Mouse (Mus musculus) lung, adult 18-20 months (tissue): Measurements from ENCODE around the gene Defb47.

Experiments
- DNase-seq, 2 experiments: peaks; one replicate each; pipeline ENCODE4 v3.0.0; 2022; ENCODE audit warnings: mixed read lengths in 2 of 2

Gene Defb47

DNA sequence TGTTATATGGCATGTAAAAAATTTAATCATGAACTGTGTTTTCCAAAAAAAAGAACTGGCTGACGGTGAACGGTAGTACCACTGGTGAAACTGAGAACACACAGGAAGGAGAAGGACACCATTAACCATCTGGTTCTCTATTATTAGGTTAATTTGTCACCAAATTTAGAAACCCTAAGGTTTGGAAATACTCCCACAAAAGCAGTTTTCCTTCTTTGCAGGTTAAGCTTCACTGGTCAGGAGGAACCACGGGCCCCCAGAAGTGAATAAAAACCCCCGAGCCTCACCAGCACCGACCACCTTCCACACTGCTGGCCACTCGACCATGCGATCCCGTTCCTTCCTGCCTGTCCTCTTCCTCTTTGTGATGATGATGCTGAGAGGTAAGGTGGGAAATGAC is at the start of gene Defb47:
TSS of gene Defb47 (plus strand) at position 301 of the 400 bp plus-strand sequence.
- no peak for DNase-seq

DNA sequence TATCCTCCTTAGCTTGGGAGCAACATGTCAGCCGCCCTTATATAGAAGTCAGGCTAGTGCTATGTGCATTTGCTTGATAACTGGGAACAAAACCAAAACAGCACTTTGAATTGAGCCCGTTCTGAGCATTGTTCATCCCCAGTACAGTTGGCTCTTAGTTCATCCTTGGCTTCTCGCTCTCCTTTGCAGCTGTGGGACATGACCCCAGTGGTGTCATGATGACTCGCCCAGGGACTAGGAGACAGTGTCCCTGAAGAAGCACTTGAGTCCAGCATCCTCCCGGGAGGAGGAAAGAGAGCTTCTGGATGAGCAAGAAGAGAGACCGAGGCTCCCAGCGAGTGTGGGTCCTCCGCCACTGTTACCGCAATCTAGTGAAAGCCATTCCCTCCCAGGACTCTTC is 41.8 kb upstream of the Defb47 start:
- DNase-seq, result no peak

DNA sequence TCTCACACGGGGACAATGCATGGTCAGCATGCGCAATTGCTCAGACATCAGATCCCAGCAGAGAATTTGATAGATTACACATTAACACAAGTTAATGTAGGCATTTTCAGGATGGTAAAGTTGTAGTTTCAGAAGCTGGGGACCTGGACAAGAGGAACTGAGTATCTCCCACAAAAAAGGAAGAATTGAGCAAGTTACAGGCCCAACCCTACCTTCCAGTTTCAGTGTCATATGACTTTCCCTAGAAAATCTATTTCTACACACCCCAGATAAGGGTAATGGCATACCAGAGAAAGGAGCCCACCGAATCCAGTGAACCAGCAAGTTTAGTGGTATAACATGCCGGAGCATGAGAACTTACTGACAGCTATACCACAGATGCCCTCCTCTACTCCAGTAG is 34.2 kb upstream of the Defb47 start:
- DNase-seq, result no peak

DNA sequence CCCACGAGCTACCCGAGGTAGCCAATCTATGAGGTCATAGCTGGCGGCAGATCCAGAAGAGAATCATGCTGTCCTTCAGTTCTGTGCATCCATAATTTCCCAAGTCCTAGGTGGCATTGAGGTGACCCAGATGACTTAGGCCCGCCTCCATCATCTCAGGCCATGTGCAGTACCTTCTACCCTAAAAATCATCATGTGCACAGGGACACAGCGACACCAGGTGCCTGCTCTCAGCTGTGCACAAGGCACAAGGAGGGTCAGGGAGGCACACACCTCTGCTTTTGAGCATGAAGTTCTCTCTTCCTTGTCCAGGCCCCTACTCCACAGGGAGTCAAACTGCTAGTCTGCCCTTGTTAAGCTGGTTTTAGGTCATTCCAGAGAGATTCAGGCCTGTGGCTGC is 32.5 kb upstream of the Defb47 start:
- DNase-seq, result no peak

DNA sequence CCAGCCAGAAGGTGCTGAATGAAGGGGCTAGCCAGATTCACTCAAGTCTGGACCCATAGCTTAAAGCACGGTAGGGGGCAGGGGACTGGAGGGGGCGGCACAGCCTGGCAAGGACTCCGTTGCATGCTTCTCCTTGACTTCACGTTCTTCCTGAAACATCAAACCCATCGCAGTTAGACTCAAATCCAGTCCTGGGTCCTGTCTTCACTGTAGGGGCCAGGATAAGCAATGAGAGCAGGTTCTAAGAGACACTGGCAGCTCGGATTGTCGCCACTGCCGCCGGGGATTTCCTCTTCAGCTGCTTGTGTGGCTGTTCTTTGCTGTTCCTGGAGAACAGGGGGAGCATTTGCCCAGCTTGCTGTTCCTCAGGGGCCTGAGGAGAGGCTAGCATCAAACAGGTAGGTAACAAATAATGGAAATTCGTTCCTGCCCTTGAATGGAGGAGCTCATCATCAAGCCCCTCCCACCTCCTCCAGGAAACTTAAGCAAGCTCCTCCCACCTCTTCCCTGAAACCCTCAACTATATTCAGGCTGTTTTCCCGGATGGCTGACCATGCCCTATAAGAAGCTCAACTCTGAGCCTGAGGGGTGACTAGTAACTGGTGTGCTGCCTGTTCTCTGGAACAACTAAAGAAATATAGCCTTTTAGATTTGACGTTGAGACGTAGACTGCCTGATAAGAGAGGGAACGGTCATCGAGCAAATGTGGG is 31.9 kb upstream of the Defb47 start:
- peak in 1 of 2 experiments; percentile 33 for DNase-seq

DNA sequence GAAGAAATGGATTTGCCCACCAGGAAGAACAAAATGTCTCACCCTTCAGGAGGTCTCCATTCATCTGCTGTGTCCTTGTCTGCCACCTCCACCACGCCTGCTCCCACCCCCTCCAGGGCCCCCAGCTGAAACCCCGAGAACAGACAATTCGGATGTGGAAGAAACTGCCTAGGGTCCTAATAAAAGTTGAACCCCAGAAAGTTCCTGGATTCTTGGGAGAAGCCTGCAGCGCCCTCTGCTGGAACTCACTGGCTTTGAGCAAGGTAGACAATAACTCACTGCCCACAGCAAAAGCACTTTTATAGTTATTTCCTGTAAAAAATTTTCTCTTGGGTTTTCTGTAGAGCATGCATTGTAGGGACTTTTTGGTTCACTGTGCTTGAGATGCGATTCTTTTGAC is 22.8 kb upstream of the Defb47 start:
- DNase-seq, result peak; percentile 59

DNA sequence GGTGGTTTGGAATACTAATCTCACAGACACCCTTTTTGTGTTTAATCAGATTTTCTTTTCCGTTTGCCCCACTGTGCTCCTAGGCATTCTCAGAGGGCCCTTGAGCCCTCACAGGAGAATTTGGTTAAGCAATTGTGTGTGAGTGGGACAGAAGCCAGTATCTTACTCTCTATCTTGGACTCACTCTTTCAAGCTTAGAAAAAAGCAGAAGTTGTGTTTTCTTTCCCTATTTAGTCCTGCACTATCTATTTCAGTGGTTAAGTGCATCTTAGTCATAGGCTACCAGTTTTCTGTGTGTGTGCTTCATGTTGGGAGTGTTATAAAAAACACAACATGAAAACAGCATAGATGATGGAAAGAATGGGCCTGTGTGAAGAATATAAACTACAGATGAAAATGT is 18.1 kb upstream of the Defb47 start:
- DNase-seq, result no peak

DNA sequence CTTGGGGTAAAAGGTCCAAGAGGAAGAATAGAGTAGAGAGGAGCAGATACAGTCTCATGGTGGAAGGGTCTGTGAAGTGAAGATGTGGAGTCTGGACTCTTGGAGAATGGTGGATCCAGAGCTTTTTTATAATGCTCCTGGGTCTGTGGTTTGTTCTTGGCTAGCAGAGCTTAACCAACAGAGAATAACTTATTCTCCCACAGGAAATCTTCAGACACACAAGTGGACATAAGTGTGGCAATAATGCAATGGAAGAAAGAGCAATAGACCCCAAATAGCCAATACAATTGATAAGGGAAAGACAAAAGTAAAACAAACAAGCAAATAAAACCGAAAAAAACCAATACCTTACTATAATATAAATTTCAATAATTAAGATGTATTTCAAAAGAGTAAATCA is 13.5 kb upstream of the Defb47 start, which contains the start of gene Defb48:
TSS of gene Defb48 (minus strand) at position 101 of the 400 bp plus-strand sequence.
- no peak for DNase-seq

DNA sequence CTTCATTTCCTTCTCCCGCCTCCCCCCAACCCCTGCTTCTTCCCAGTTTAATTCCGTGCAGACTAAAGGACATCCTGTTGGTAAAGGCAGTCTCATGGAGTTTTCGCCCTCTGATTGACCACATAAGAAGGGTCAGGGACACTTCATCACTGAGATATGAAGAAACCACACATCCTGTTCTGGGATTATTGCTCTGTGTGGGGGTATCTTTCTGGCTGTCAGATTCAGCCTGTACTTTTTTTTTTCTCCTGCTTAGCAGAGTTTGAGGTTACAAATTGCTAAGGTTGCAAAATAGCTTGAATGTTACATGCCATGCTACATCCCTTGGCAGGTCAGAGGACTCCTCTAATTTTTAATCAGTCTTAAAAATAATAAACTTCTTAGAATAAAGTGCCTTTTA is 6.6 kb upstream of the Defb47 start:
- no peak for DNase-seq

DNA sequence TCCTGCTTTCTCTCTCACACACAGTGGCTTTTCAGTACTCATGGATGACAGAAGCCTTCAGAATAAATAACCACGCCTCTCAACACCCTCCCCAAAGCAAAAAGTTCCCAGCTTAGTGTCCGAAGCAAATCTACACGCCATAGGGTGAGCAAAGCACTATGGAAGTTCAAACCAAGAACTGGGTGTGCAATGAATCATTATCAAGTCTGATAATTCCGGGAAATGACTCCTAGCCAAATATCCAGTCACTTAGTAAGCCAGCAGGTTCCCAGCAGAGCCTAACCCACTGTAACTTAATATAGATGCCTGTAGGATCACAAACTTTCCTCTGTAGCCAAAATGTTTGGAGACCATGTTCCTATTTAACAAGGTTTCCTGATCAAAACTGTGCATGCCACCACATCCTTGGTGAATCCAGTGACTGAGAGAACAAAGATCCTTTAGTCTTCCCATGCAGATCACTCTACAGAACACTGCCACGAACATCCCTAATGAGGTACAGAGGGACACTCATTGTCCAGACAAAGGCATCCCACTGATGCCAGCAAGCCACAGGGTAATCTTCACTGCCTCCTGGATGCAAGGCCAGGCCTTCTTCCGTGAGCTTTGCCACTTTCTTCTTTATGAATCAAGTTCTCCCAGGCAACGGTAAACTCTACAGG is 5.9 kb upstream of the Defb47 start:
- DNase-seq, result no peak

DNA sequence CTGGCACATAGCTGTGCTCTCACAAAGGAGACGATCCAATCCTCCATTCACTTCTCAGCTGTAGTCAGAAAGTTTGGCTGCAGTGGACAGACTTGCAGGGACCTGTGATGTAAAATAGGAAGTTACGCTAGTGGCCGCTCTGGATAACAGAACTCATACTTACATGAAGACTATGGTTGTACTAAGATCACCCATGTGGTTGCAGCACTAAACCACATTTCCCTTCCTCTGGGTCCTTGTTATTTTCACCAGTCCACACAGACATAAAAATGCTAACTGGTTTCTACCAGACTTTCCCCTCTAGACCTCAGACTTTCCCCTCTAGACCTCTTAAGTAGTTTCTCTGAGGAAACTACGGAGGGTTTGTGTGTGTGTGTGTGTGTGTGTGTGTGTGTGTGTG is 1.1 kb downstream of the Defb47 start:
- DNase-seq, result no peak

DNA sequence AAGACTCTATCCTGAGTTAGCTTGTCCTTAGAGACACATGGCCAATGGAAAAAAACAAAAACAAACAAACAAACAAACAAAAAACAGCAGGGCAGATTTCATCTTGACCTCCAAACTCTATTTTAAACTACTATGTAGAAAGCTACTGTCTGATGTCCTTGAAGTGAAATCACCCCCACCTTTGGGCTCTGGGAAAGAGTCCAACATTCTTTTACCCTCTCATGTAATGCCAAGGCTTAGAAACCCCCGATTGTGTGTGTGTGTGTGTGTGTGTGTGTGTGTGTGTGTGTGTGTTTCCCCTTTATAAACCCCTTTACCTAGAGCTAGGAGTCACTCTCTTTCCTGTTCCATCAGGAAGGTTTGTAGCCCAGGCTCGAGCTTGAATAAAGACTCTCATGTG is 4.7 kb downstream of the Defb47 start:
- DNase-seq, result no peak

DNA sequence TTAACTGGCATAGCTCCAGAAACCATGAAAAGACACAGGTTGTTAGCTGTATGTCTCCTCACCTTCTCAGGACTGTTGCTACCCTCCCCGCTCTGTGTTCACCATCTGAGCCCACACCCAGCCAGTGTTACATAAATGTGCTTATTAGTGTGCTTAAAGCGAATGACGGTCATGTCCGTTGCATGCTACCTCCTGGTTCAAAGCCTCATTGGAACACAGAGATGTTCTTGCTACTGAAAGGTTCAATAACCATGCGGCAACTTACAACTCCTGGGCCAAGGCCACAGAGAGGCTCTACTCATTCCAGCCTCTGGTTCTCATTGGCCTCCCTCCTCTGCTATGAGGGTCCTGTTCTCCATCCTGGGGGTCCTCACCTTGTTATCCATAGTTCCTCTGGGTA is 13.6 kb downstream of the Defb47 start, which contains the start of gene Defb43:
TSS of gene Defb43 (plus strand) at position 301 of the 400 bp plus-strand sequence.
- DNase-seq, result no peak

DNA sequence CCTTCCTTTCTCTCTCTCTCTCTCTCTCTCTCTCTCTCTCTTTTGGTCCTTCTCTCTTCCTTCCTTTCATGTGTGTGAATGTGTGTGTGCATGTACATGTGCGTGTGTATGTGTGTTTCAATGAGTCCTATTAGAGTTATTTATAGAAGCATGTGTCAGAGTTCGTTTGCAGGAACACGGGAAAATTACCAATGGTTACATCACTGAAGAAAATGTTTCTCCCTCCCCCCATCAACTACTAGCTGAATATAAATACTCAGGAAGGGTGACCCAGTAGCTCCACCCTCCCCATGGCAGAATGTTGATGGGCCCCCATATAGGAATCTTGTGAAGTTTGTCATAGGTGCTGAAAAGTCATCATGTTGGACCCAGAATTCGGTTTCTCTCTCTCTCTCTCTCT is 15.2 kb downstream of the Defb47 start:
- DNase-seq, result no peak

DNA sequence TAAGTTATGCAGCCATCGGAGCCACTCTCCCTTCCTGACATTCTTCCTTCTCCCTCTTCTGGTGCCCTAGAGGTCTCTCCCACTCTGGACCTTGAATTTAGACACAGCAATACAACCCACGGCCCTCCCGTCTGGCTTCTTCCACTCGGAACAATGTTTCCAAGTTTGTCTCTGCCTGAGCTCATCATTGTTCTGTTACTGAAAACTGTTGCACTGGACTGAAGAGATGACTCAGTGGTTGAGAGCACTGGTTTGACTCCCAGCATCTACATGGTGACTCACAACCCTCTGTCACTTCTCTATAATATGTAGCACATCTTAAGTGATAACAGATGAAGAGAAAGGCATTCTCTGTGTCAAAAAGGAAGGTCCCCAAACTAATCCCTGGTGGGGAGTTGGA is 16.8 kb downstream of the Defb47 start:
- DNase-seq, result no peak

DNA sequence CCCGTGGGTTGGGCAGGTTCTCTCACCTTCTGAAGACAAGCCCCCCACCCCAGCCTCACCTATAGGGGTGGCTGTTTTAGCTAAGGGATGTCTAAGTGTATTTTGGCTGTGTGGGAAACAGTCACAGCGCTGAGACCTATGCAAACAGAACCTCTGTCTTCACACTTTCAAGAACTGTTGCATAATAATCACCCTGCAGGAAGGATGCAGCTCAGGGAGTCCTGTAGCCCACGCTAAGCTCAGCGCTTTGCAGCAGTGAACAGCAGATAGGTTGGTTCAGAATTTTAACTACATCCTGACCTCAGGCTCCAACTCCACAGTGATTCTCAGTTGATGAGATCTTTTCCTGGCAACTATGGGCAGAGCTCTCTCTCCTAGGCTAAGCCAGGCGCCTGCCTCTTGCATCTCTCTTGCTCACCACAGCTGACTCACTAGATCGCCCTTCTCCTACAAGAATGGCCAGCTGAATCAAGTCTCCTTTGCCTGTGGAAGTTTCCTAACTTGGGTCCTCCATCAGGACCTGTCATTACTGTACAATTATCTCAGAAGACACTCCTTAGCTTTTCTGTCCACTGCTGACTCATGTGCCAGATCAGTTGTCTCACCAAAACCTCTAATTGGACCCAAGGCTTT is 22.8 kb downstream of the Defb47 start:
- DNase-seq, result no peak

DNA sequence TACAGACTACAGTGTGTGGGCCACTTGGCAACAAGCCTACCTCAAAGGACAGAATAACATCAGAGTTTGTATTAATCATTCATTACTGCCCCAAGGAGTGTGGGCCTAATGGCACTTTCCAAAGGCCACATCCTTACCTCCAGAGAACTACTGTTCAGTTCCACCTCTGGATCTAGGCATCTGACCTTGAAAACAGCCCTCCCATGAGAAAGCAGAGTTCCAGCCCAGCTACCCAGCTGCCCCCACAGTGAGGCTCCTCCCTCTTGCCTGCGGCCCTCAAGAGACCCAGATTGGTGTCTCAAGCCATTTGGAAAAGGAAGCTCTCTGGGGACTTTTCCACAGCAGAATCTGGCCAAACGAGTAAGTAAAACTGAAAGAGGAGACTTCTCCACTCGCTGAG is 48.8 kb downstream of the Defb47 start, which contains the start of gene Defb42:
TSS of gene Defb42 (plus strand) at position 301 of the 400 bp plus-strand sequence.
- DNase-seq, result no peak

DNA sequence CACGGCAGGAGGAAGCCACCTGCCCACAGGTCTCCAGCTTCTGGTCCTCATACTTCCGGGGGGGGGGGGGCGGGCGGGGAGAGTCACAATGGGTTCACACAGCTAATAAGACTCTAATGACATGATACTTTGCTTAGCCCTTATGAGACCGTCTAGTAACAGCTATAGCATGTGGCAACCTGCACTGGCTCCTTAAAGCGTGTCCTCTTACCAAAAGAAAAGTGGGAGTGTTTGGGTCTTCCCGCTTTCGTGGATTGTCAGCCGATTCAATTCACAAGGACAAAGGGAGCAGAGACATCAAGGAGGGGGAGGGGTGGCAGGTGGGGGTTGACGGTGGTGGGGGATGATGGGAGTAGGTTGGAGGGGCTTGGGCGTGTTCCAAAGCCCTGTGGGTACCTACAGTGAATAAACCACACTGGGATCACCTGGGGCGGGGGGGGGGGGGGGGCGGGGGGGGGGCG is 52.1 kb downstream of the Defb47 start, which contains the start of gene Defb30:
TSS of gene Defb30 (minus strand) at position 51 of the 461 bp plus-strand sequence.
- DNase-seq, result no peak
